Mouse (Mus musculus) left cerebral cortex, adult 9 months (tissue): ENCODE measurements at regions not wholly inside any gene's neighbourhood (a gene's known extent, or its start where the extent isn't known, plus 50 kb on each side); places are given as distances from the start of the nearest gene placed in this dataset.
A peak's percentile ranks its signal among the peaks of the same experiment; 100 is the strongest.
"Not testable (repeated sequence)": the region's sequence is repeated elsewhere in the genome, so short reads cannot be mapped to it uniquely, and the experiment has no call there.

Experiments
- DNase-seq, 2 experiments: peaks; one replicate each; pipeline ENCODE4 v3.0.0; 2022; ENCODE audit warnings: low spot score in 2 of 2

DNA sequence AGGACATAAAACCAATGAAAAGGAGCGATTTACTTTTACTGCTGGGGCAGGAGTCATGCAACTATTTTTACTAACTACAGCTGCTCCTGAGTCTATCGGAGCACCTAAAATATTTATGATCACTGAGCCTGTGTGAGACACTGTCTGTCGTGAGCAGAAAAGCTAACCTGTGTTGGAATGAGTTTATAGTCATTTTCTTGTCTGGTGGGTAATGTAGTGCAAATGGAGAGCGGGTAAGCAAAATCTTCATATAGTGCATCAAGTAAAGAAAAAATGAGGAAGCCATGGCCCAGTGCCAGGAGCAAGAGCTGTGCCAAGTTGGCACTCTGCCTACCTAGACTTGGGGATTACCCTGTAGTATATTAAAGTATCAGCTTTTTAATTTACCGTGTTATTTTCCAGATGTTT lies 1363.1 kb upstream of the Got2 start:
- DNase-seq, result peak in 1 of 2 experiments; percentile 1

DNA sequence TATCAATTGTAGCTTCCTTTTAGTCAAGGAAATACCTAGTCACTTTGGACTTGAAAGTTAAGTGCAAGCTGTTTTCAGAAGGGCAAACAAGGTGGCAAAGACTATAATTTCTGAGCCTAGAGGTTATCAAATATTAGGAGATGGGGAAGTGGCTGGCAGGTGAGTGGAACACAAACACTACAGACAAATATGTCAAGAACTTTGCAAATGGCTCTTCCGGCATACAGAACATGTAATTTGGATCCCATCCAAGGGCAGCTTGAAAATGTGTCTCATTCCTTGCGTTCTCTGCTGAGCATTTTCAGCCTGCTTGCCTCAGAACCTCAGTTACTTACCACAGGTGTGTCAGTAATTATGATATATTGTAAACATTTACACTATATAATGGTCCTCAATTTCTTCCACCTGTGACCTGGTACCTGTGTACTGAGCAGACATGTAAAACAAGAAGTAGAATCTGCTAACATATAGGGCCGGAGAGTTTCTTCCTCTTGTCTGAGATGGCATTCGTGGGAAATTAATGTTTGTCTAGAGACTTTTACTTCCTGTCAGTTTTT lies 1346.3 kb upstream of the Got2 start:
- no peak for DNase-seq

DNA sequence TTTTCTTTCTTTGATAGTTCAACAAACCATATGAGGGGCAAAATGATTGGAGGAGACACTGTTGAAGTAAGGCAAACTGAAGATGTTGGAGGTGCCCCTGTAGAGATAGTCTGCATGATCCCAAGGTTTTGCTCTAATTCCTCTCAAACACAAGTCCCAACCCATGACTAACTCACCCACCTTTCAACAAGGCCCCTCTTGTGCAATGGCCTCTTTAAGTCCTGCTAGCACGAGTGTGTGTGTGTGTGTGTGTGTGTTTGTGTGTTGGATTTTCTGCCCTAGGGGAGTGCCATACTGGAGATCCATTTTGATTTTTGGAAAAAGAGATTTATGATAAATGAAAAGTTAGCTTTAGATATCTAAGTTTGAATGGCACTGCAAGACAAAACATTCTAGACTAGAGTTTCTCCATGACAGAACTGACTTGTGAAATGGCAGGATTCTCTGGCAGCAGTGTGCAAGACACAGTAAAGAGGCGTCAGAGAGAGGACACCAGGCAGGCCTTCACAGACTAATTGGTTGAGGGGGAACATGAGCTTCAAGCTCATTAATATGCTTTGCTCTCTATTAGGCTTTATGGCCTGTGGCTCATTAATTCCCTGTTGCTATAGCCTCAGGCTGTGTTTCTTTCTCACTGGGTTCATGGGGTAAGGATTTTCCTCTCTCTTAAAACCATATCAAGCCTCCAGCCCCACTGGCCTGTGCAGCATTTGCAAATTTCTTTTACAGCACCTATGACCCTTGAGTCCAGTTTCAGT lies 1344.5 kb upstream of the Got2 start:
- no peak for DNase-seq

DNA sequence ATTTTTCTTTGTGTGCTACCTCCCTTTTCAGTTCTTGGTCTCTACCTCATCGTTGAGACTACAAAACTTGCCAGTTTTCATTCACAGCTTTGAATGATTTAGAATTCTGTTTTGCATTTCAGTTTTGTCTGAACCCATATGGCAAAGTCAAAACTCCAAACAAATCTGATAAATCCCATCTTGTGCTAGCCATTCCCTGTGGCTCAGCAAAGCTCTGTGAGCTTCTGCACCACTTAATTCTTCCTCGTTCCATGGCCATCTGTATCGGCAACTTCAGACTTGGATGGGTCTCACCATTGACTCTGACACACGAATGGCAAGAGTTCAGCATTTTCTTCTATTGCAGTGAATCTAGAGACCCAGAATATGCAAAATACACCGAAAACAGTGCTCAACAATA lies 1343.3 kb upstream of the Got2 start:
- DNase-seq, result no peak

DNA sequence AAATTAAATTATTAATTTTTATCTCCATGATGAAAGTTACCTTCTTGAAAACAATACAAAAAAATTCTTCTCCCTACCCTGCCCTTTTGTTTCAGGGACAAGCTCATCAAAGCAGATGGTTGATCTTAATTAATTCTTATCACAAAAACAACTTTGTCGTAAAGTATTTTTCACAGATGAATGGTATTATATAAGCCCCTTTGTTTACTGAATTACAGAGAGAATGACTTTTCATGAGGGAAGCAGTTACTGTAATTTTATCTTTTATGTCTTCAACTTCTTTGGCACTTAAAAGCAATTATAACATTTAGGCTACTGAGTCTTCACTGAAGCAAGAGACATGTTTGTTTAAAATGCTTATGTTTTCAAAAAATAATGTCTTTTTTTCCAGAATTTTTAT lies 1303.5 kb upstream of the Got2 start:
- DNase-seq, result no peak

DNA sequence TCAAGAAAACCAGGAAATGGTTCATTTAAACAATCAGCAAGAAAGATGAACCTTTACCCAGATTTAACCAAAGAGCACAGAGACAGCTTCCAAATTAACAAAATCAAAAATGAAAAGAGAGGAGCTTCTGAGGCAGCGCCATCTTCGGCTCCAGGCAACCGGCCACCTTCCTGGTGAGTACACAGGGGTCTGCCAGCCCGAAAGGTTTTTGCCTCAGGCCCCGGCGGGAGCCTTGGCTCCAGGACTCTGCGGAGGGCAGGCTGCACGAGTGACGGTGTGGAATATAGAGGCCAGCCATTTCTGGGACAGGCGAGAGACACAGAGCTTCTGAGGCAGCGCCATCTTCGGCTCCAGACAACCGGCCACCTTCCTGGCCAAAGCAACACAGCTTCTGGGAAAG lies 1295.5 kb upstream of the Got2 start:
- DNase-seq, result not testable (repeated sequence)

DNA sequence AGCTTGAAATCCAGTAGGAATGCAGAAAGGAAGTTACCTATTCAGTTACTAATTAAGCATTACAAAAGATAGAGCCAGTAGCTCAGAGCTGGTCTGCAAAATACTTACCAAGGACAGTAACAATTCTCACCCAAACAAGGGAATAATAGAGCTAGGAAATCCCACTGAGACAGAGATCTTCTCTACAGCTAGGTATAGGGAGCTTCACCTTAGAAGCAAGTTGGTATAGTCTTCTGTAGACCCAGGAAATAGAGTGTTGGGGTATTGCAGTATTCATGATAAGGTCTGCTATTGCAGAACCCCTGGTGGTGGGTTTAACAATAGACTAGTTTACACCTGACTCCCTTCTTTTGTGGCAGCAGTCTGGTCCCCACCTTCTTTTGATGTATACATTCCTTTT lies 1294.1 kb upstream of the Got2 start:
- not testable (repeated sequence) for DNase-seq
